Mouse (Mus musculus) forelimb bud, embryonic 11.5 days (tissue): ENCODE results near the gene Matn3.
A peak's percentile ranks its signal among the peaks of the same experiment; 100 is the strongest.
"Not testable (repeated sequence)": the region's sequence is repeated elsewhere in the genome, so short reads cannot be mapped to it uniquely, and the experiment has no call there.

ENCODE experiments used
- DNase-seq: peaks from one replicate; pipeline ENCODE4 v3.0.0-alpha.2; 2012; ENCODE audit warnings: low read depth, low spot score

The Matn3 gene

GRCm38 (mm10) chr12:8936210-8936609, 11.5 kb upstream of the Matn3 start:
- DNase-seq = not testable (repeated sequence)

- no peak for DNase-seq
These were observed 8.2 kb upstream of the Matn3 start for GRCm38 (mm10) chr12:8939490-8939889.

- DNase-seq = no peak
These were observed 7.4 kb upstream of the Matn3 start for GRCm38 (mm10) chr12:8940011-8941005.

- DNase-seq = no peak
These were observed 6.6 kb upstream of the Matn3 start for GRCm38 (mm10) chr12:8941131-8941615.

GRCm38 (mm10) chr12:8941699-8942392, 5.9 kb upstream of the Matn3 start:
- no peak for DNase-seq

GRCm38 (mm10) chr12:8947163-8947562, 566 bp upstream of the Matn3 start:
- DNase-seq = no peak

GRCm38 (mm10) chr12:8953136-8953535, 5.4 kb downstream of the Matn3 start:
- DNase-seq = no peak

- no peak for DNase-seq
These were observed 6.4 kb downstream of the Matn3 start for GRCm38 (mm10) chr12:8954161-8954561.

- DNase-seq = no peak
These were observed 14.0 kb downstream of the Matn3 start for GRCm38 (mm10) chr12:8961607-8962316.

- peak; percentile 80 for DNase-seq
These were observed 22.1 kb downstream of the Matn3 start for GRCm38 (mm10) chr12:8969828-8970227.

GRCm38 (mm10) chr12:8973820-8974465, 26.2 kb downstream of the Matn3 start, which contains the start of gene Wdr35:
Gene Wdr35 (plus strand): TSS chr12:8973892.
- DNase-seq = peak; percentile 55

- no peak for DNase-seq
These were observed 27.3 kb downstream of the Matn3 start for GRCm38 (mm10) chr12:8975076-8975475.

- DNase-seq = no peak
These were observed 45.5 kb downstream of the Matn3 start for GRCm38 (mm10) chr12:8993231-8993630.

GRCm38 (mm10) chr12:8998318-8998717, 50.6 kb downstream of the Matn3 start:
- DNase-seq = no peak

- DNase-seq = peak; percentile 85
These were observed 54.4 kb downstream of the Matn3 start for GRCm38 (mm10) chr12:9002038-9002648.

GRCm38 (mm10) chr12:9007146-9007545, 59.4 kb downstream of the Matn3 start:
- no peak for DNase-seq

GRCm38 (mm10) chr12:9007811-9008210, 60.1 kb downstream of the Matn3 start:
- no peak for DNase-seq

- DNase-seq = no peak
These were observed 62.6 kb downstream of the Matn3 start for GRCm38 (mm10) chr12:9010311-9010710.

- no peak for DNase-seq
These were observed 68.6 kb downstream of the Matn3 start for GRCm38 (mm10) chr12:9016376-9016775.

- no peak for DNase-seq
These were observed 72.7 kb downstream of the Matn3 start for GRCm38 (mm10) chr12:9020431-9020830.

GRCm38 (mm10) chr12:9020986-9021385, 73.3 kb downstream of the Matn3 start:
- DNase-seq = no peak
